Mouse (Mus musculus): Measurements from ENCODE around the gene Ephb2.

- no peak for TF ChIP-seq POLR2AphosphoS2 (IDR thresholded peaks at IDR 0.05; ENCODE audit: insufficient read length, low read depth)
- no peak for TF ChIP-seq POLR2A (IDR thresholded peaks at IDR 0.05; ENCODE audit: insufficient read length, low read depth)
- no peak for TF ChIP-seq USF1 (IDR thresholded peaks at IDR 0.05; ENCODE audit: low read depth)
- TF ChIP-seq MYOG (IDR thresholded peaks at IDR 0.05; ENCODE audit: control insufficient read depth in 1 of 3, insufficient read depth in 1 of 3, insufficient read length in 2 of 3, low read depth in 2 of 3): peak; percentile 78 to 99 (median 98)
- TF ChIP-seq E2F4 (IDR thresholded peaks at IDR 0.05; ENCODE audit: insufficient read depth): no peak
- TF ChIP-seq SRF (IDR thresholded peaks at IDR 0.05; ENCODE audit: control insufficient read depth, insufficient read length, low read depth): no peak
- peak in 2 of 3 experiments; percentile 93 to 98 for TF ChIP-seq MYOD1 (IDR thresholded peaks at IDR 0.05; ENCODE audit: control insufficient read depth in 1 of 3, insufficient read length in 2 of 3, low read depth in 2 of 3)
- no peak for TF ChIP-seq MAX (IDR thresholded peaks at IDR 0.05; ENCODE audit: low read depth)
- peak; percentile 84 for TF ChIP-seq TCF12 (IDR thresholded peaks at IDR 0.05; ENCODE audit: insufficient read depth, poor library complexity, severe bottlenecking)
- TF ChIP-seq TCF3 (IDR thresholded peaks at IDR 0.05; ENCODE audit: insufficient read length, low read depth): peak; percentile 96
- TF ChIP-seq REST (IDR thresholded peaks at IDR 0.05; ENCODE audit: insufficient read depth, insufficient read length): no peak
- TF ChIP-seq CEBPB (IDR thresholded peaks at IDR 0.05; ENCODE audit: insufficient read depth, poor library complexity, severe bottlenecking): no peak
Observed at GRCm38 (mm10) chr4:136754256-136754655, 81.5 kb downstream of the Ephb2 start.

Measured in myocyte (in vitro differentiated cells).